Mouse (Mus musculus) liver, postnatal 0 days (tissue): Measurements from ENCODE around the gene Tex10. TPM values are rescaled to one million over a fixed set of nuclear protein-coding genes. Genes with fewer than 3 reads are reported as not detected.

Experiments used
- ATAC-seq: fragments of 200-750 bp; cut with Nextera tagmentation; 2 replicates; pipeline ENCODE4 v1.8.0; 2017; ENCODE audit warnings: mild to moderate bottlenecking, moderate library complexity
- DNase-seq: peaks from one replicate; pipeline ENCODE4 v3.0.0-alpha.2; 2016
- H3K27ac ChIP-seq: fragments of 300-500 bp; sonication (generic); 2 replicates; pipeline ENCODE4 v1.5.1; 2014; ENCODE audit warnings: antibody characterized with exemption, moderate library complexity, mild to moderate bottlenecking, low read depth
- H3K27me3 ChIP-seq: fragments of 300-500 bp; sonication (generic); 2 replicates; pipeline ENCODE4 v1.6.1; 2014; ENCODE audit warnings: low read length, control low read depth, mixed read lengths; ENCODE audit not compliant: insufficient read depth
- H3K36me3 ChIP-seq: fragments of 300-500 bp; sonication (generic); replicated peaks from 2 replicates; pipeline ENCODE4 v1.6.1; 2014; ENCODE audit warnings: mild to moderate bottlenecking, control low read depth, low read length, moderate library complexity, mixed read lengths; ENCODE audit not compliant: insufficient read depth
- H3K4me1 ChIP-seq: fragments of 300-500 bp; sonication (generic); 2 replicates; pipeline ENCODE4 v1.6.1; 2014; ENCODE audit warnings: antibody characterized with exemption, mild to moderate bottlenecking, control low read depth; ENCODE audit not compliant: insufficient read depth
- H3K4me2 ChIP-seq: fragments of 300-500 bp; sonication (generic); 2 replicates; pipeline ENCODE4 v1.6.1; 2014; ENCODE audit warnings: low read depth, mild to moderate bottlenecking, low read length, moderate library complexity, mixed read lengths
- H3K4me3 ChIP-seq: fragments of 300-500 bp; sonication (generic); 2 replicates; pipeline ENCODE4 v1.5.1; 2014; ENCODE audit warnings: low read depth, low read length
- H3K9ac ChIP-seq: fragments of 300-500 bp; sonication (generic); replicated peaks from 2 replicates; pipeline ENCODE4 v1.6.1; 2014; ENCODE audit warnings: mild to moderate bottlenecking, moderate library complexity
- H3K9me3 ChIP-seq: fragments of 300-500 bp; sonication (generic); 2 replicates; pipeline ENCODE4 v1.6.1; 2016; ENCODE audit warnings: mild to moderate bottlenecking, control low read depth, low read length, mixed read lengths
- CTCF ChIP-seq: sonication (generic); IDR thresholded peaks from 2 replicates; pipeline ENCODE4 v1.5.1; 2016; ENCODE audit warnings: antibody characterized with exemption, low read depth
- EP300 ChIP-seq: IDR thresholded peaks from 2 replicates; pipeline ENCODE4 v1.6.1; 2016; ENCODE audit warnings: antibody characterized with exemption, low read depth, mild to moderate bottlenecking
- WGBS: fragments of 180-500 bp; shearing (Covaris S2); extraction: QIAGEN DNeasy Blood & Tissue Kit; methylation state at CpG from one replicate; pipeline ENCODE4 v1.1.7; 2014; ENCODE audit not compliant: insufficient replicate concordance; 5-methylcytosine and 5-hydroxymethylcytosine counted together
- polyA plus RNA-seq: library from polyadenylated mRNA; unstranded; fragments of >200 nt; fragmentation: Nextera tagmentation; extraction: Ambion mirVana; gene quantifications from 2 replicates; pipeline ENCODE4 v1.2.1, GENCODE M21; 2015

Tex10 gene
- polyA plus RNA-seq = 9.8 and 11.0 TPM in 2 replicates

GRCm38 (mm10) chr4:48472792-48473650 lies at the start of gene Tex10:
Gene Tex10, minus strand, starts transcription at chr4:48473459.
- ATAC-seq (peak; percentile 95), DNase-seq (peak; percentile 92)
- peak within 1 kb of the TSS; percentile 83 for H3K27ac ChIP-seq
- no peak for TF ChIP-seq EP300
- TF ChIP-seq CTCF = no peak
- peak within 1 kb of the TSS; percentile 89 for H3K4me2 ChIP-seq
- peaks cover 12% of the 10 kb centered on the region for H3K4me1 ChIP-seq
- no peaks in the 10 kb centered on the region for H3K27me3 ChIP-seq
- WGBS = under 1% methylated on average over 84 of the region's 89 CpGs
- H3K4me3 ChIP-seq = peak within 1 kb of the TSS; percentile 79
- peaks cover 7% of the 10 kb centered on the region; the same call in 1 of the 2 replicates for H3K36me3 ChIP-seq
- H3K9ac ChIP-seq = peak within 1 kb of the TSS; percentile 88
- H3K9me3 ChIP-seq = no peaks in the 10 kb centered on the region

DNA sequence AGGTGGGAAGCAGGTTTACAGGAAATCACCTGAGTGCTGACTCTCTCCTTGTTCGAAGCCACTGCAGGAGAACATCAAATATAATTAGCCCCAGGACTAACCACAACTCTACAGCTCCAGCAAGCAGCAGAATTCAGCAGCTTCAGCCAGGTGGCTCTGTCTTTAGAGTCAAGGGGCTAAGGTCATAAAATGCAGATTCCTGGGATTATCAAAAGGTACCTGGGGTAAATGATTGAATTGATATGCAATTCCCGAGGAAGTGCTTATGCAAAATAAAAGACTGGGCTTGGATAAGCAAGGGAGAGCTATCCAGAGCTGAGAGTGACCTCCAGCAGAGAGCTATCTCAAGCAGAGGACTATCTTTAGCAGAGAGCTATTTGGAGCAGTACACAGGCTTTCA lies 37.6 kb upstream of the Tex10 start:
- Histone ChIP-seq H3K4me2 (no peak overlapping the region), H3K4me1 (no peaks in the 10 kb centered on the region), H3K9ac (no peak overlapping the region), H3K27me3 (no peaks in the 10 kb centered on the region), H3K36me3 (no peaks in the 10 kb centered on the region), H3K9me3 (0 out of 2 replicates have a peak, but pooled peaks cover 2% of the 10 kb centered on the region), H3K4me3 (no peak overlapping the region), H3K27ac (no peak overlapping the region)
- DNase-seq = no peak
- 33% methylated on average over 2 of the region's 2 CpGs for WGBS
- TF ChIP-seq CTCF (no peak), EP300 (no peak)
- no peak for ATAC-seq

GRCm38 (mm10) chr4:48492510-48492909 lies 19.3 kb upstream of the Tex10 start:
- Histone ChIP-seq H3K27ac (no peak overlapping the region), H3K27me3 (no peaks in the 10 kb centered on the region), H3K4me3 (no peak overlapping the region), H3K9ac (no peak overlapping the region), H3K36me3 (no peaks in the 10 kb centered on the region), H3K4me2 (no peak overlapping the region), H3K4me1 (no peaks in the 10 kb centered on the region), H3K9me3 (no peaks in the 10 kb centered on the region)
- ATAC-seq (no peak), DNase-seq (no peak)
- TF ChIP-seq CTCF (no peak), EP300 (no peak)
- 50% methylated on average over 2 of the region's 2 CpGs for WGBS

- no peak for TF ChIP-seq CTCF
- TF ChIP-seq EP300 = no peak
- ATAC-seq = peak; percentile 57
- DNase-seq = peak; percentile 21
- no peaks in the 10 kb centered on the region for H3K36me3 ChIP-seq
- H3K4me3 ChIP-seq = peak overlapping the region; percentile 23; the same call in 1 of the 2 replicates
- no peaks in the 10 kb centered on the region for H3K9me3 ChIP-seq
- H3K27ac ChIP-seq = no peak overlapping the region
- WGBS = 20% methylated on average over 14 of the region's 14 CpGs
- no peak overlapping the region; the same call in 1 of the 2 replicates for H3K9ac ChIP-seq
- no peaks in the 10 kb centered on the region for H3K4me1 ChIP-seq
- peak overlapping the region; percentile 59 for H3K4me2 ChIP-seq
- H3K27me3 ChIP-seq = no peaks in the 10 kb centered on the region
These were observed 18.1 kb upstream of the Tex10 start for GRCm38 (mm10) chr4:48491290-48491743.

- no peak for TF ChIP-seq CTCF
- TF ChIP-seq EP300 = no peak
- Histone ChIP-seq H3K9ac (no peak overlapping the region), H3K4me3 (no peak overlapping the region), H3K9me3 (no peaks in the 10 kb centered on the region), H3K4me1 (no peaks in the 10 kb centered on the region), H3K27ac (no peak overlapping the region), H3K4me2 (no peak overlapping the region), H3K36me3 (no peaks in the 10 kb centered on the region), H3K27me3 (no peaks in the 10 kb centered on the region)
- 71% methylated on average over 2 of the region's 2 CpGs for WGBS
- DNase-seq (no peak), ATAC-seq (no peak)
These were observed 15.7 kb upstream of the Tex10 start for GRCm38 (mm10) chr4:48488916-48489315.

DNA sequence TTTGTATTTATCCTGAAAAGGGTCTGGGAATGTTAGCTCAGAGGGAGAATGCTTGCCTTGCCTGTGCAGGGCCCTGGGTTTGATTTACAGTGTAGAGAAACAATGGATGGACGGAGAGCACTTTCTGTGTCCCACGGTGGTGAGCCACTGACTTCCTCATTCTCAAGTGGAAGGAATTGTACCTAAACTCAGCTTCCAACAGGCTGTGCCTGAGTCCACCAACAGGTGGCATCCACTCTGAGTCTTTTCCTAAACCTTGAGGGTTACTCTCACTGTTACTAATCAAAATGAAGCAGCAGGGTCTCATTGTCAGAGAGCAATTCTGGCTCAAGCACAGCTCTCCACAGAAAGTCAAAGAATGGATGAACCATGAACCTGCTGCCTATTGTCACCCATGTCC lies 8.0 kb upstream of the Tex10 start:
- Histone ChIP-seq H3K27ac (no peak overlapping the region), H3K36me3 (no peaks in the 10 kb centered on the region), H3K4me3 (no peak overlapping the region), H3K4me1 (no peaks in the 10 kb centered on the region), H3K4me2 (no peak overlapping the region), H3K9me3 (no peaks in the 10 kb centered on the region; the same call in 1 of the 2 replicates), H3K27me3 (no peaks in the 10 kb centered on the region), H3K9ac (no peak overlapping the region)
- WGBS = 20% methylated on average over 2 of the region's 2 CpGs
- ATAC-seq (no peak), DNase-seq (peak; percentile 26)
- TF ChIP-seq EP300 (no peak), CTCF (peak; percentile 60)
